In the genomic region with DNA sequence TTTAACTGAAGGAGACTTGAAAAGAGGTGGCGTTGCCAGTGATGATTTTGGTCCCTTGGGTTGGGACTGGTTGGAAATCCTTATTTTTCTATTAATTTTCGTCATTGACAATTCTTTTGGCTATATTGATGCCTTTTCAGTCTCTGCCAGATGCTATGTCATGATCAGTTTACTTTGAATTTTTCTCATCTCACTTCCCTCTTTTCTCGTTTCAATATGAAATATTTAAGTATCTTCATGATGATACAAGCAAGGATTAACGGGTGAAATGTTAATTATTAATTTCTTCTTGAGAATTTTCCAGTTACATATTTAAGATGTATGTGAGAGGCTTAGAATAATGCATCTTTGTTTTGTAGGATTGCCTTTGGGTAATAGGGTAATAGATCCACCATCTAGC, we compare ENCODE assay signal across 8 mouse cellular contexts. TPM values are rescaled to one million over a fixed set of nuclear protein-coding genes. Genes with fewer than 3 reads are reported as not detected.
A peak's percentile ranks its signal among the peaks of the same experiment; 100 is the strongest.
DNase-seq lines count a peak whose midpoint lies in the region; ATAC-seq and TF ChIP-seq lines count a peak whose summit lies in the region.

No protein-coding gene starts in this region.

- TF ChIP-seq CTCF in G1E (IDR thresholded peaks at IDR 0.05; ENCODE audit: low read depth, low read length) = no peak

- H3K27me3 ChIP-seq in heart, embryonic 16.5 days (ENCODE audit: control insufficient read depth, insufficient read depth, low read length) = no peaks in the 10 kb centered on the region; the same call in 1 of the 2 replicates
- no peaks in the 10 kb centered on the region; the same call in 1 of the 2 replicates for H3K27me3 ChIP-seq in G1E (ENCODE audit: insufficient read depth, low read length)
- peaks cover 8% of the 10 kb centered on the region; the same call in 1 of the 2 replicates for H3K27me3 ChIP-seq in hindbrain, embryonic 10.5 days (ENCODE audit: insufficient read depth, poor library complexity, severe bottlenecking)

- H3K9ac ChIP-seq in heart, embryonic 16.5 days (ENCODE audit: low read length) = peak overlapping the region; percentile 100

- peaks cover 60% of the 10 kb centered on the region for H3K79me2 ChIP-seq in macrophage (ENCODE audit: inconsistent target)

- H3K4me1 ChIP-seq in heart, embryonic 16.5 days (ENCODE audit: control insufficient read depth, insufficient read depth, low read length) = peaks cover 7% of the 10 kb centered on the region
- peaks cover 25% of the 10 kb centered on the region for H3K4me1 ChIP-seq in G1E (ENCODE audit: insufficient read depth, low read depth, low read length)
- peaks cover 13% of the 10 kb centered on the region for H3K4me1 ChIP-seq in hindbrain, embryonic 10.5 days (replicated peaks)

- H3K36me3 ChIP-seq in heart, embryonic 16.5 days (ENCODE audit: control insufficient read depth, insufficient read depth) = no peaks in the 10 kb centered on the region
- H3K36me3 ChIP-seq in G1E (replicated peaks) (peaks cover 6% of the 10 kb centered on the region), macrophage (ENCODE audit: inconsistent target) (no peaks in the 10 kb centered on the region)
- H3K36me3 ChIP-seq in hindbrain, embryonic 10.5 days = no peaks in the 10 kb centered on the region

- DNase-seq in heart, adult 11 months = no peak
- no peak for DNase-seq in G1E (ENCODE audit: low spot score)
- DNase-seq in hindbrain, embryonic 10.5 days (ENCODE audit: low spot score) = no peak
- no peak for DNase-seq in cerebellum, postnatal 25 days
- DNase-seq in adrenal gland, adult 2 months = no peak

- H3K27ac ChIP-seq in heart, embryonic 16.5 days (ENCODE audit: low read length) = peak overlapping the region; percentile 100
- peak overlapping the region; percentile 94 for H3K27ac ChIP-seq in hindbrain, embryonic 10.5 days
- H3K27ac ChIP-seq in macrophage = peak overlapping the region; percentile 36

- peak overlapping the region; percentile 100 for H3K4me3 ChIP-seq in heart, embryonic 16.5 days (ENCODE audit: low read length)
- peak overlapping the region; percentile 98 for H3K4me3 ChIP-seq in G1E (ENCODE audit: low read depth, low read length)
- H3K4me3 ChIP-seq in hindbrain, embryonic 10.5 days = peak overlapping the region; percentile 73
- peak overlapping the region; percentile 76 for H3K4me3 ChIP-seq in macrophage (ENCODE audit: inconsistent target)

- WGBS in heart, embryonic 16.5 days = 14% methylated on average over 4 of the region's 4 CpGs
- 31% methylated on average over 4 of the region's 4 CpGs for WGBS in hindbrain, embryonic 10.5 days
- 6% methylated on average over 4 of the region's 4 CpGs for WGBS in macrophage (ENCODE audit: missing documents)

- H3K4me2 ChIP-seq in heart, embryonic 16.5 days (ENCODE audit: low read depth, low read length) = peak overlapping the region; percentile 92

- no peak for ATAC-seq in heart, embryonic 16.5 days (replicated peaks; ENCODE audit: extremely low read depth, insufficient read depth, low FRiP score)
- no peak for ATAC-seq in G1E (ENCODE audit: extremely low read depth, insufficient number of reproducible peaks, low FRiP score, poor library complexity, severe bottlenecking)
- ATAC-seq in erythroid progenitor cell, adult 5-6 weeks (replicated peaks; ENCODE audit: low FRiP score, poor library complexity, severe bottlenecking) = no peak

- no peaks in the 10 kb centered on the region for H3K9me3 ChIP-seq in heart, embryonic 16.5 days (replicated peaks; ENCODE audit: control insufficient read depth, low read length)
- H3K9me3 ChIP-seq in G1E (replicated peaks) = no peaks in the 10 kb centered on the region
- H3K9me3 ChIP-seq in hindbrain, embryonic 10.5 days = no peaks in the 10 kb centered on the region

RNA-seq across cellular contexts. Expression of a gene that starts 0.8 kb away (rescaled TPM):
- polyA plus RNA-seq in heart, embryonic 16.5 days (2015; fragmentation: Nextera tagmentation; extraction: Ambion mirVana) = 84.1 and 93.5 TPM in 2 replicates
- 19.4 and 21.4 TPM in 2 replicates for total RNA-seq in G1E (2014; fragmentation: Nextera tagmentation)
- total RNA-seq in G1E (2017) = 41.9 and 46.0 TPM in 2 replicates
- polyA plus RNA-seq in G1E (2012) = 1.3 and 1.7 TPM in 2 replicates
- polyA plus RNA-seq in hindbrain, embryonic 10.5 days (2016; fragmentation: Nextera tagmentation; extraction: Ambion mirVana) = 57.9 and 66.6 TPM in 2 replicates
- total RNA-seq in macrophage (2018; cell fraction: chromatin; rRNA removed) = 10 to 100 TPM; 12.1 to 79.1 (median 21.1) TPM
- 10 to 100 TPM; 24.3 to 54.4 (median 29.3) TPM for total RNA-seq in macrophage (2018; cell fraction: cytosol; rRNA removed)
- total RNA-seq in macrophage (2018; cell fraction: nucleus; rRNA removed) = 10 to 100 TPM; 10.2 to 41.4 (median 14.3) TPM
- polyA plus RNA-seq in macrophage (2018) = 35.4 to 91.9 TPM (median 36.6 TPM) in 3 replicates
- 18.9 and 23.8 TPM in 2 replicates for total RNA-seq in erythroid progenitor cell, adult 5-6 weeks (2015; ENCODE audit: low replicate concordance)
- 8.5 and 19.1 TPM in 2 replicates for total RNA-seq in erythroid progenitor cell, adult 5-6 weeks (2017; ENCODE audit: low replicate concordance)
- 10 to 100 TPM; 64.4 to 67.8 TPM for total RNA-seq in adrenal gland, adult 2 months (2021)
- 4.5 and 4.9 TPM in 2 replicates for polyA plus RNA-seq in adrenal gland, adult 2 months (2012; rRNA removed)

RNA-seq across cellular contexts. Expression of a gene that starts 1.7 kb away (rescaled TPM):
- 75.8 and 76.5 TPM in 2 replicates for polyA plus RNA-seq in heart, embryonic 16.5 days (2015; fragmentation: Nextera tagmentation; extraction: Ambion mirVana)
- total RNA-seq in G1E (2014; fragmentation: Nextera tagmentation) = 97.7 and 112 TPM in 2 replicates
- 71.9 and 89.2 TPM in 2 replicates for total RNA-seq in G1E (2017)
- polyA plus RNA-seq in G1E (2012) = 18.8 and 29.6 TPM in 2 replicates
- 111 and 117 TPM in 2 replicates for polyA plus RNA-seq in hindbrain, embryonic 10.5 days (2016; fragmentation: Nextera tagmentation; extraction: Ambion mirVana)
- 100 to 1,000 TPM in 2 of 26 experiments, 10 to 100 TPM in 24; 36.5 to 112 (median 73.8) TPM for total RNA-seq in macrophage (2018; cell fraction: chromatin; rRNA removed)
- 10 to 100 TPM; 48.3 to 71.0 (median 62.8) TPM for total RNA-seq in macrophage (2018; cell fraction: cytosol; rRNA removed)
- total RNA-seq in macrophage (2018; cell fraction: nucleus; rRNA removed) = 100 to 1,000 TPM in 1 of 26 experiments, 10 to 100 TPM in 25; 34.8 to 134 (median 61.2) TPM
- polyA plus RNA-seq in macrophage (2018) = 52.8 to 103 TPM (median 73.4 TPM) in 3 replicates
- 93.0 and 120 TPM in 2 replicates for total RNA-seq in erythroid progenitor cell, adult 5-6 weeks (2015; ENCODE audit: low replicate concordance)
- total RNA-seq in erythroid progenitor cell, adult 5-6 weeks (2017; ENCODE audit: low replicate concordance) = 115 and 117 TPM in 2 replicates
- total RNA-seq in adrenal gland, adult 2 months (2021) = 10 to 100 TPM; 67.8 to 80.1 TPM
- polyA plus RNA-seq in adrenal gland, adult 2 months (2012; rRNA removed) = 29.5 and 38.4 TPM in 2 replicates

RNA-seq across cellular contexts. Expression of a gene that starts 53.3 kb away (rescaled TPM):
- 2.7 and 2.8 TPM in 2 replicates for polyA plus RNA-seq in heart, embryonic 16.5 days (2015; fragmentation: Nextera tagmentation; extraction: Ambion mirVana)
- total RNA-seq in G1E (2014; fragmentation: Nextera tagmentation) (not detected in 2 replicates), G1E (2017) (0.41 TPM in 1 of 2 replicates, not detected in the other)
- polyA plus RNA-seq in G1E (2012) (not detected in 2 replicates), macrophage (2018) (not detected in 3 replicates)
- polyA plus RNA-seq in hindbrain, embryonic 10.5 days (2016; fragmentation: Nextera tagmentation; extraction: Ambion mirVana) = 4.3 and 10.7 TPM in 2 replicates
- not detected for total RNA-seq in macrophage (2018; cell fraction: chromatin; rRNA removed)
- total RNA-seq in macrophage (2018; cell fraction: cytosol; rRNA removed) = not detected
- not detected for total RNA-seq in macrophage (2018; cell fraction: nucleus; rRNA removed)
- total RNA-seq in erythroid progenitor cell, adult 5-6 weeks (2015; ENCODE audit: low replicate concordance) = not detected in 2 replicates
- 0.77 TPM in 1 of 2 replicates, not detected in the other for total RNA-seq in erythroid progenitor cell, adult 5-6 weeks (2017; ENCODE audit: low replicate concordance)
- total RNA-seq in adrenal gland, adult 2 months (2021) = 1 to 10 TPM; 2.9 to 5.7 TPM
- polyA plus RNA-seq in adrenal gland, adult 2 months (2012; rRNA removed) = 17.4 and 19.0 TPM in 2 replicates

Comparison
In these comparisons a context has a peak if more than half of its experiments do, and no peak if none do; other contexts are left out.
1. H3K27ac ChIP-seq: peak in every context shown above with its lines; median percentile 100 in heart, embryonic 16.5 days; 94 in hindbrain, embryonic 10.5 days; 36 in macrophage.